Mouse (Mus musculus) embryo, embryonic 10 days (tissue): ENCODE results near the gene Msx1.

Experiments used
- DNase-seq: peaks from one replicate; pipeline ENCODE4 v3.0.0-alpha.2; 2015; ENCODE audit warnings: low spot score

The Msx1 gene

DNA sequence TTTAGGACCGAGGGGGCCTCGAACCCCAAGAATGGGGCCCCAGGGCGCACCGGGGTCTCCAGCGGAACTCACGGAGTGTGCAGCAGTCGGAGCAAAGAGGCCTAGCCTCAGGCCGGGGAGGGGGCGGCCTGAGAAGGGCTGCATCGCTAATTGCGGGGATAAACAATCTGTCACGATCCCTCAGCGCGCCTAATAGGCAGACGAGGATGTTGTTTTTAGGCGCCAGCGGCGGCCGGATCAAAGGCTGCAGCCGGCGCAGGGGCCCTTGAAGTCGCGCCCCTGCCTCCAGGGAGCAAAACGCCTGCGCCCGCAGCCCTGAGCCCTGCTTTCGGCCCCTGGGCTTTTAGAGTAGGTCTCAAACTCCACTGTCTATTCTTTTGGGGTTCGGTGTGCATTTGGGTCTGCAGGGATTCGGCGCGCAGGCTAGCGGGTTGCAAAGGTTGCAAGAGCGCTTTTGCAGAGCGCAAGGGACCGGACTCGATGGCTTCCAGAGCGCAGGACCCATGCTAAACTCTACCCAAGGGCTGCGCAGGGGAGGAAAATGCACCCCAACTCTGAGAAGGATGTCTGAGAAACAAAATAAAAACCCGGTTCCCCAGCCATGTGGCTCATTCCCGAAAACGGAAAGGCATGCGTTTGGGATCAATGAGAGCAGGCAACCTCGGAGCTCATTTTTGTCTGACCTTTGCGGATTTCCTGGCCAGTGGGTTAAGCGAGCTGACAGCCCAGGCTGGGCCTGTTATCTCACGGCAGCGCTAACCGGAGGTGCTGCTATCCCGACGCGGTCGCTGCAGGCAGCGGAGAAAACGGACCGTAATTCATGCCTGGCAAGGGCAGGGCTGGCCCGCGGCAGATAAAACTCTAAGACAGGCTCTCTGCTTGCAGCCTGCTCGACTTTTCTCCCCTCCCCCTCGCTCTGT is 2.6 kb upstream of the Msx1 start:
- DNase-seq: peak; percentile 83

DNA sequence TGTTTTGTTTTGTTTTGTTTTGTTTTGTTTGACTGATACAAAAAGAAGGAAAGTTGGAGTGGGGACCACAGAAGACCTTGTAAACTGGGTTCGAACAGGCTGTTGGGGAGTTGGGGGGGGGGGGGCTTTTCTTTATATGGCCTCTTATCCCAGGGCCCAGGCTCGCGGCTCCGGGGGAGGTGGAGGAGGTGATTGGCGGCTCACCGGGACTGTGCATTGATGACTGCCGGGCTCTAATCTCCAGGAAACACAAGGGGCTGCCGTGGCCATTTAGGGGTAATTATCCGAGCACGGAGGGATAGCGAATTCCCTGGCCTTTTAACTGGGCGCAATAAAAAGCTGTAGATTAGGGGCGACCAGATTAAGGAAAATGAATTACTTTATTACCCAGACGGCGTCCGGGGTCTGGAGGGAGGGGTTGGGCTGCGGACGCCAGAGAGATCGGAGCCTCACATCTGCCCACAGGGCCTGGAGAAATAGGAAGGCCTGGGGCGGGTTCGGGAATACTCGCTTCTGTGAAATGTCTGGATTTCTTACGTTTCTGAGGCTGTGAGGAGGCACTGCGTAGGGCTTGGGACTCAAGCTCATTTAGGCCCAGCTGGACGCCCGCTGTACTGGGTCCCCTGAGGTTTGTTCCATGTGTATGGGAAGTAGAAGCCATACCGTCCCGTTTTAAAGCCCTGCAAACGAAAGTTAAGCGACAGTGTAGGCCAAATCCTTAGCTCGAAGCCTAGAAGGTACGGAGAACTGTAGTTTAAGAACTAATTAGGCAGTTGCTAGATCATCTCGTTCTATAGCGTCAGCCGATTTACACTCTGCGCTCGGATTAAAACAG is 1.4 kb upstream of the Msx1 start:
- peak; percentile 71 for DNase-seq

DNA sequence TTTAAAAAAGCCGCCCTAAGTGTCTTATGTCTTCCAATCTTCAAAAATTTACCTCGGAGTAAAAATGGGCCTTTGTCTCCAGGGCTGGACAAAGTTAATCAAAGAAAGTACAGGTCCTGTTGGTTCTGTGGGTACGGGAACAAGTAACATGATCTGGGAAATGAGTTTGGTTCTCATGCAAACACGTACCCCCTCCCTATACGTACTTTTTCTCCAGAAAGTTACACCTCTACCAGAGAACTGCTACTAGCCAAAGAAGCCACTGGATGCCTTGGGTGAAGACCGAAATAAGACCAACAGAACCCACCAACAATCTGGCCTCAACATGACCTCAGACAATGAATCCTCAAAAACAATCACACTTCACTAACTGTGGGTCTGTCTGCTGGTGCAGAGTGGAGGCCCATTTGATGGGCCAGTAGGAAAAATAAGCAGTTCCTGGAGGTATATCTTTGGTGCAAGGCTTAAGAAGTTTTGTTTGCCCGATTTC is 773 bp upstream of the Msx1 start:
- DNase-seq: peak; percentile 42

DNA sequence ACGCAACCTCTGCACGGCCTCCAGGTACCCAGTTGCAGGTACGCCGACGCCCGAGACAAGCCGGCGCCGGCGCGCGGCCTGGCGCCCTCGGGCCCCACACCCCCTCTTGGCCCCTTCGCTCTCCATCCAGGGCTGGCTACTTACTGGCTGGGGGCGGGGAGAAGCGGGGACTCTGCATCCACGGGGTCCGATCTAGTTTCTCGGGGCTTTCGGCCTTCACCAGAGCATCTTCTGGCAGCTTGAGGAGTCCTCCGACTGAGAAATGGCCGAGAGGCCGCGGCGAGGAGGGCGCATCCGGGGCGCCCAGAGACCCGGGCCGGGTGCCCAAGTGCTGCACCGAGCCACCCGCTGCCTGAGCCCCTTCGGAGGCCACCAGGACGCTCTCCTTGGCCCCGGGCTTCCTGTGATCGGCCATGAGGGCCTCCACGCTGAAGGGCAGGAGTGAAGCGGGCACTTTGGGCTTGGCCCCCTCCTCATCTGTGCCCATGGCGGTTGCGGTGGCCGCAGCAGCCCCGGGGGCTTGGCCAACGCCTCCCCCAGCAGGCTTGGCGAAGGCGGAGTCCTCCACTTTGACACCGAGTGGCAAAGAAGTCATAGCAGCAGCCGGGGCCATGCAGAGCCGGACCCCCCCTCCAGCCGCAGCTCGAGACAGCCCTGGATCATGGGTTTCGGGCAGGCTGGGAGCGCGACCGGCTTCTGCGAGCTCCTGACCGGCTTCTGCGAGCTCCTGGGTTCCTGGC is 492 bp downstream of the Msx1 start:
- DNase-seq: peak; percentile 39

DNA sequence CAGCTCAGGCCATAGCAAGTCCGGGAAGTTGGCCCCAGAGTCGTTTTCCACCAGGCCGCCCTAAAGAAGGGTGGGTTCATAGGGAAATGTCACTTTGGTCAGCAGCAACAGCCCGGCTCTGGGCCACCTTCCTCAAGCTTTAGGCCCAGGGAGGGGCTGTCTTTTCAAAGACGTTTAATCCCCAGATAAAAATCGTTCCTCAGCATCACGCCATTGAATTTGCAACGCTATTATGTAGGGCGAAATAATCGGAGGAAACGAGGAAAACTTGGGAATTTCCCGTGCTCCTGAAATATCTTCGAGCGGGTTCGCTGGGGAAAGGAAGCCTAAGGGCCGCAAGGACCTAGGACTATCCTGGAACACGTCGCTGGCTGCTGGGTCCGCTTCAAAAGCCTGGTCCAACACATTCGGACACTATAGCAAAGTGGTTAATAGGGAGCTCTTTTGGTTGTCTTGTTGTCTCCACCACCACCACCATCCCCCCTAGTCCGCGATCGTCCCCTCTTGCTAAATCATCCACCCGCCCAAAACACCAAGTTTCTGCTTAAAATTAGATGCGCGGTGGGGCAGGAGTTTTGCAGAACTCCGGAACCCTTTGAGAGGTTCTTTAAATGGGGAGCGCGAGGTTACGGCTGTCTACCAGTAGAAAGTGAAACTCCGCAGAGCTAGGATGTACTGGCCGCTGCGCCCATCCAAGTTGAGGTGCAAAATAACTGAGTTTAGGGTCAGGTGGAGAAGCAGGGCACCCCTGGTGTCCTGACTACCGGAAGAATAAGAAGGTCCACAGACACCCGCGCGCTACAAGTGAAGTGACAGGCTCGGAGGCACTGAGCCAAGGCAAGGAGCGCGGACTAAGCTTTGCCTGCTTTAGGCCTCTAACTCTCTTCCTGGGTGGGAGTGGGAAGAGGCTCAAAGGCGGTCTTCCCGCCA is 1.3 kb downstream of the Msx1 start:
- peak; percentile 40 for DNase-seq

DNA sequence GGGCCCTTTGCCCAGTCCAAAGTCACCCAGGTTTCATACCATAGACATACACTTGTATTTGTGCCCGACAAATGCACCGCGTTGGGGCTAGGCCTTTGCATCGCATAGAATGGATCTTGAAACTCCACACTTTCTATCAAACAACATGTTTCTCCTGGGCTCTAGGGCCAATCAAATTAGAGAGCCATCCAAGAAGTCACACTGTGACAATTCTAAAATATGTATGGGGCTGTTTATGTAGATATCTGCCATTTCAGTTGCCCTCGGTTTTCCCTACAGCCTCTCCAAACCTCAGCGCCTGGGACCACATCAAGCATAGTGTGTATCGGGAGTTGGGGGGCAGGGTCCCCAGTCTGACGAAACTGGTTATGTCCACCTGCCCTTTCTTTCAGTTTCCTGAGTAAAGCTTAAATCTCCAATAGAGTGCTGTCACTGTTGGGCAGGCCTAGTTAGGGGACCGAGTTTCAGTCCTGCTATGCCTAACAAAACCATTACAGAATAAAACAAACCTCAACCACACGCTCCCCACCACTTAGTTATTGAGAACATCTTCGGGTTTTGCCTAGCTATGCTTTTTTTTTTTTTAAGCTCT is 2.2 kb downstream of the Msx1 start:
- no peak for DNase-seq

DNA sequence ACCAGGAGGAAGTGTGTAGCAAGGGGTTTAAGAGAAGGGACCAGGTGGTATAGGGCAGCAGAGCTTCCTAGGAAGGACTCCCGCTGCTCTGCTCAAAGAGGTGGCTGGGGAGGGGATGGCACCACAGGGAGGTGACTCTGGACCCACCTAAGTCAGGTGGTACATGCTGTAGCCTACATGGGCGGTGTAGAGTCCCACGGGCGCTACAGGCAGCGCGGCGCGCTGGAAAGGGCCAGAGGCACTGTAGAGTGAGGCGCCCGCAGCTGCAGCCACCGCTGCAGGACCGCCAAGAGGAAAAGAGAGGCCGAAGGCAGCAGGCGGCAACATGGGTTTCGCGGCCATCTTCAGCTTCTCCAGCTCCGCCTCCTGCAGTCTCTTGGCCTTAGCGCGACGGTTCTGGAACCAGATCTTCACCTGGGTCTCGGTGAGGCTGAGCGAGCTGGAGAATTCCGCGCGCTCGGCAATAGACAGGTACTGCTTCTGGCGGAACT is 3.2 kb downstream of the Msx1 start:
- DNase-seq: peak; percentile 50

DNA sequence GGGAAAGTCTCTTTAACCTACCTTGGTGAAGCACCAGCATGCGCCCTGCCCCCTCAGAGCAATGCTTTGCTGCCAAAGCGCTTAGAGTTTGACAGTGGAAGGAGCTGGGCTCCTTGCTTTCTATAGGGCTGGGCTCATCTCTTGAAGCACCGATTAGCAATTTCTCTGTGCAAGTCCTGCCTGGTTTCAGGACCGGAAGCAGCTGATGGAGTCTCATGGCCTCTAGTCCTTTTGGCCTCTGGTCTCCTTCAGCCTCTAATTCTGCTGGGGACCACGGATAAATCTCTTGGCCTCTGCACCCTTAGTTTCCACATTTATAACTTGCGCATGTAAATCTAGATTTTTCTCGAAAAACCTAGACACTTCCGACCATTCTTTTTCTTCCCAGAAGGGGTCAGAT is 3.7 kb downstream of the Msx1 start:
- peak; percentile 48 for DNase-seq

DNA sequence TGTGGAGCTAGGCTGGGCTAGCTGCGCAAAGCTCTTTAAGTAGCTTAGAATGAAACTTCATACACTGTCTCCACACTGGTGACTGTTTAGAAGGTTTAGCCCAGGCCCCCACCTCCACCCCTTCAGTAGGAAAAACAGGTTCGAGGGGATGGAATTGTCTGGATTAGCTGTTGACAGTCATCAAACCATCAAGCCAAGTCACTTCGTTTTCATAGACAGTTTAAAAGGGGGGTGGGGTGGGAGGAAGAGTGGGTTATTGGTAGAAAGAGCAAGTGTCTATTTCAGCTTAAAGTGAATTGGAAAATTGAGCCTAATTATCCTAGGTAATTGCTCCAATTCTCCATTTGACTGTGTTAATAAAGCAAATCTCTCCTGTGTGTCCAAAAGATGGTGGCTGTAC is 4.4 kb downstream of the Msx1 start:
- DNase-seq: no peak

DNA sequence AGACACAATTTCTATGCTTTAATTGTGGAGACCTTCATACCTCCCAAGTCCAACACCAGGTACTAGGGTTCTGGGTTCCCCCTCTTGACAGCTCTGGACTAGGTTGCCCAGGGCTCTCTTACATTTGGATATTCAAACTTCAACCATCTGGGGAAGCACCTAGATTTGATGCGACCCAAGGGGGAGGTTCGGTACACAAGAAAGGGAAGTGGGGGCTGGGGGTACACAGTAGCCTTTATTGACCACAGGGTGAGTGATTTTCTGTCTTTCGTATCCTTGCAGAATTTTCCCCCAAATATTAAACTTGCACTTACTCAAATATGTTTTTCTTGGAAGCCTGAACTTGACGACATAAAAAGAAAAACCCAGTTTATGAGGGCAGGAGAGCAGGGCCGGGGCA is 4.8 kb downstream of the Msx1 start:
- no peak for DNase-seq

DNA sequence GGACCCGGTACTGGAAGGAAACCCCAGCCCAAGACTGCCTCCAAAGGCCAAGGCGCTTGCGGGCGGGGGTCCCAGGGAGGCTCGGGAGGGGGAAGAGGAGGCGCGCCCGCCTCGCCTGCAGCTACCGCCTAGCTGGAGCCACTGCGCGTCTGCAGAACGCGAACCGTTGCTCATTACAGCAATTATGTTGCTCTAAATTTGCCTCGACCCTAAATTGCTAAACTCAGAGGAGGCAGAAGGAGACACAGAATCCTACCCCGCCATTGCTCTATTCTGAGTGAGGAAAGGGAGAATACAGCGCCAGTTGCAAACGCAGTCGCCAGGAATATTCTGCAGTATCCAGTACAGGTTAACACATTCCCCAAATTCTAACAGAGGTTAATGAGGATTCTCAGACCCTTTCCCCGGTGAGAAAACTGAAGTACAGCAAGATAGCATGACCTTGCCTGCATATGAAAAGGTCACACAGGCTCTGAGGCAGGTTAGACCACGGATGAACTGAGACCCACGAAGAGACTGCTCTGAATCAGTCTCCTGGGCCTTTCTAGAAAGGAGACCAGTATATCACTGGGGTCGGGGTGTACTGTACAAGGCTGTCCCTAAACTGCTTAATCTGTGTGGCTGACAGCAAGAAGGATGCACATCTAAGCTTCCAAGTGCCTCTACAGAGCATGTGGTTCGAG is 5.7 kb downstream of the Msx1 start:
- DNase-seq: peak; percentile 55

DNA sequence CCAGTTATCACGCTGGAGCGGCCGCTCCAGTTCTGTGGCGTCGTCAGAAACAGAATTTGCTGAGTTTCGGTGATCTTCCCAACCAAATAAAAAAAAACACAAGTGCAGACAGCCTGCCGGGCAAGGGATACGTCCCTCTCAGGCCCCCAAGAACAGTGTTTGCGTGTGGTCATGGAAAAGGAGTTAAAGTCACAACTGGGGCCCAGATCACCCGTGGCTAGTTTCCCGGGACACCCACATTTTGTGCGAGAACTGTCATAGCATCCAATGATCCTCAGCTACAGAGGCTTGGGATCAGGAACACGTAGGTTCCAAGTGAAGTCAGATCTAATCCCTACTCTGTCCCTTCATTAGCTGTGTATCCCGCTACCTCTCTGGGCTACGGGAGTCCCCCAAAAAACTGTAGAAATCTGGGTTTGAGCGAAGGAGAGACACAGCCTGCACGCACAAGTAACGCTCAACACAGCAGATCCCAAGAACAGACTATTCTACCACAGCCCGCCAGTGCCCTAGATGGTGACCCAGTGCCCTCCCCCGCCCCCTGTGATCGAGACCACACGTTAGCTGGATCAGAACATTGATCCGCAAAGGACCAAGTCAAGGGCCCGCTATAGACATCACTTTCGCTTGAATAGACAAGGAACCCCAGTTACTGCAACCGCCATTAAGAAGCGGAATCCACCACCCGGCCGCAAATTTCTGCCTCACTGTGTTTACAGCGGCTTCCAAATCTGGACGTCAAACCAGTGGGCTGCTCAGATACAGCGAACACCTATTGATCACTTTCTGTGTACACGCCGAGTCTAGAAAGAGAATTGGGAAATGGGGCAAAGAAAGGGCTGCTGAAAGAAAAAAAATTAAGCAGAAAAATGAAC is 6.5 kb downstream of the Msx1 start:
- peak; percentile 51 for DNase-seq

DNA sequence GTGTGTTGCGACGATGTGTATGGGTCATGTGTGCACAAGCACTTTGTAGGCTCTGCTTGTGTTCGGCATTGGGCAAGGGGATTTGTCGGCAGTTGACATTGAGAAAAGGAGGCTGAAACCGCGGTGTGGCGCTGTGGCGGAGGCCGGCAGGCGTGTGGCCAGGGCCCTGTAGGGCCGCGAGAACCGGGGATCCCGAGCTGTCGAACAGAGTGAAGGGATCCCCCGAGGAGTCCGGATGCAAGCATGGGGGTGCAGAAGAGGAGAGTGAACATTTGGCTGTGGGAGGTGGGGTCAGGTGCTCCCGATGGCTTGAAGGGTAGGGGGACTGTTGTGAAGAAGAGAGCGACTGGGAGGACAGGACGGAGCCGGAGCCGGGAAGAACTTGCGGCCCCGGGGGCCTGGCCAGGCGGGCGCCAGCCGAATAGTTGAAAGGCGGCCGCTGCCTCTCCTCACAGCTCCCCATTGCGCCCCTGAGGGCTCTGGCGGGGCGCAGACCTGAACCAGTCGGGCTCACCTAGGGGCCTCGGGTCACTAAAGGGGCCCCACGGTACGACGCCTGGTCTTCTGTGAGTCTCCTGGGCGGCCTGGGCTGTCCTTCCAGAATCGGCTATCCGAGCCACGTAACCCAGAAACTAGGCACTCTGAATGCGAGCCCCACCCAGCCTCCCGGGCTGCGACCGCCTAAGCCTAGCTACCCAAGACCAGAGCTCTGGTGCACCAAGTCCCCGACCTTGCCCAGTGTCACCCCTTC is 7.3 kb downstream of the Msx1 start:
- peak; percentile 87 for DNase-seq

DNA sequence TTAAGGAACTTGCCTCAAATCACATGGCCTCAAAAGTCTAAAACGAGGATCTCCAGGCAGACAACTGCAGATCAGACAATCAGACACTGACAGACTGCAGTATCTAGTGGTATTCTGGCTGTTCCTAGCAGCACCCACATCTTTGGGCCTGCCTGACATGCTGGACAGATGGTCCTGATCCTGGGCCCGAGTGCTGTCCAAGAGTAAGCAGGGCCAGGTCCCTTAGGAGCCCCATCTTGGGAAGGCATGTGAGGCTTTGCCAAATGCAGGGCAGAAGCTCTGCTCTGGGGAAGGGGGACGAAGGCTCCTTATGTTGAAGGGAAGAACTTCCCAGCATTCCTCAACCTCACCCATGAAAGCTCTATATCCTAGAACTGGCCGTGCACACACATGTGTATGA is 8.5 kb downstream of the Msx1 start:
- no peak for DNase-seq

DNA sequence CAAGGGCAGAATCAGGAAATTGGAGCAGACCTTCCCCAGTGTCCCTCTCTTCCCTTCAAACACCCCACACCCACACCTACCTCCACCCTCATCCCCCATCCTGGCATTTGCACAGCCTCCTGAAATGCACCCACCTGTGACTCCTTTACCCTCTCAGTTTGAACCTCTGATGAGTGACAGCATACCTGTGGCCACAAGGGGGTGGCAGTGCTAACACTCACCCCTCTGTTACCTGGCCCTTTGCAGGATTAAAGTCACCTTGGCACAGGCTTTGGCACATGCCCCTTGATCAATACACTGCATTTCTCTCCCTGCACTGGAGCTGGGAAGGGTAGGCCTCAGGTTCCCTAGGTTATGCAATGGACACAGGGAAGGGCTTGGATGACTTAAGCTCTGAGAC is 10.2 kb downstream of the Msx1 start:
- DNase-seq: no peak

DNA sequence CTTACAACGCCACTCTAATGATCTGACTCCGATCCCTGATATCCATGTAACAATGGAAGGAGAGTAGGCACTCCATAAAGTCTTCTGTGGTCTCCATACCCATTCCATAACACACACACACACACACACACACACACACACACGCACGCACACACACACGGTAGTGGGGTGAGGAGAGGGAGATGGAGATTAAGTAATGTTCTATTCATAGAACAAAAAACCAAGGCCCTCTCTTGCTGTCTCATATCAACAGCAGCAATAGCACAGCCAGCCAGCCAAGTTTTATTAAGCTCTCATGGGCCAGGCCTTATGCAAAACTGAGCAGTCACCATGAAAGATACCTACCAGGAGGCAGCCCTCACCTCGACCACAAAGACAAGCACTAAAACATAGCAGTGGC is 19.1 kb downstream of the Msx1 start:
- DNase-seq: no peak

DNA sequence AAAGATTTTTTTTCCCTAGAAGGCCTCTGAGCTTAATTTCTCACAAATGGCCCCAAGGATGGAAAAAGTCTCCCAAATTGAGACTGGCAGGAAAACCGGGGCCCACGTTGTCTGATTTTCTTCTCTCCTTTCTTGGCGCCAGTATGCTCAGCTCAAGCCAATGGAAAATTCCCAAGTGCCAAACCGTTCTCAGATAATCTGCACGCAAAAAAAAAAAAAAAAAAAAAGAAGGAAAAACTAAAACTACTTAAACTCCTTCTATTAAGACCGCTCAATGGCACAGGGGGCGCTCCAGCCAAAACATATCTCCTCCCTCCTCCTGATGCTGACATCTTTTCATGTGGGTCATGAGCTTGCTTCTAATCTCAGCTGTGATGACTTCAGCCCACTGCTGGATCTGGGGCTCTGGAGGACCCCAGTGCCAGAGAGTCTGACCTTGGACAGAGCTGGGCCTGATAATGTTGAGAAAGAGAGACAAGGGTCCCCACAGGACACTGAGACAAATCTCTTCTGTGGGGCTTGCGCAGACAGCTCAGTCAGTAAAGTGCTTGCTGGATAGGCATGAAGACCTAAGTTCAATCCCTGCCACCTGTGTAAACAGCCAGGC is 19.8 kb downstream of the Msx1 start:
- no peak for DNase-seq

DNA sequence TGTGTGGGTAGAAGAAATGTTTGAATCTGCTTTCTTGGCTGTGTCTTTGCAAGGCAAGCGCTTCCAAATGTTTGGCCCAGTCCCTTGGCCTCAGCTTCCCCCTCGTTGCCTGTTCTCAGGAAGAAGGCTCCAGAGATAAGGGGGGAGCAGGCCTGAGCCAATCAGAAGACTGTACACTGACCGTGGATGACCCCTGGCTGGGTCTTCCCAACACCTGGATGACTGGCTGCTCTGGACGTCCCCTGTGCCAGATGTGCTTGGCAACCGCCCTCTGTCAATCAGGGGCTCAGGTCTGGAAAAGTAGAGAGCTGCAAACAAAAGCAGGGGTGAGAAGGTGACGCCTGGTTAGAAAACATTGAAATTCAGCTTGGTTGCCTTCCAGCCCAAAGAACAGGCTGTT is 27.1 kb downstream of the Msx1 start:
- DNase-seq: no peak
